Mouse (Mus musculus) heart, embryonic 14.5 days (tissue): Measurements from ENCODE around the gene Hoga1. TPM values are rescaled to one million over a fixed set of nuclear protein-coding genes. Genes with fewer than 3 reads are reported as not detected.

ENCODE experiments used
- ATAC-seq: fragments of 200-750 bp; cut with Nextera tagmentation; 2 replicates; pipeline ENCODE4 v1.8.0; 2017; ENCODE audit warnings: low read depth, moderate TSS enrichment; ENCODE audit not compliant: insufficient number of reproducible peaks, insufficient read depth, low FRiP score
- H3K27ac ChIP-seq, 2 experiments: fragments of 200-500 bp in 1 of 2; fragments of 300-500 bp in 1 of 2; sonication (generic) in 1 of 2; replicated peaks in 1 of 2; 2 replicates each; pipeline ENCODE4 v1.5.1; 2012 to 2014; ENCODE audit warnings: low read depth in 2 of 2, low read length in 2 of 2, control low read depth in 1 of 2, mild to moderate bottlenecking in 1 of 2, mixed read lengths in 1 of 2; ENCODE audit not compliant: control insufficient read depth in 1 of 2, insufficient read depth in 1 of 2
- H3K27me3 ChIP-seq: fragments of 300-500 bp; sonication (generic); 2 replicates; pipeline ENCODE4 v1.6.1; 2014; ENCODE audit warnings: mild to moderate bottlenecking, low read length, control low read depth; ENCODE audit not compliant: control insufficient read depth, insufficient read depth
- H3K36me3 ChIP-seq: fragments of 300-500 bp; sonication (generic); 2 replicates; pipeline ENCODE4 v1.6.1; 2014; ENCODE audit warnings: mild to moderate bottlenecking, control low read depth, low read length, mixed read lengths; ENCODE audit not compliant: control insufficient read depth, insufficient read depth
- H3K4me1 ChIP-seq, 2 experiments: fragments of 200-500 bp in 1 of 2; fragments of 300-500 bp in 1 of 2; sonication (generic) in 1 of 2; 2 replicates each; pipeline ENCODE4 v1.6.1; 2012 to 2014; ENCODE audit warnings: low read length in 2 of 2, control low read depth in 1 of 2, mixed read lengths in 1 of 2; ENCODE audit not compliant: control insufficient read depth in 2 of 2, insufficient read depth in 2 of 2
- H3K4me2 ChIP-seq: fragments of 300-500 bp; sonication (generic); 2 replicates; pipeline ENCODE4 v1.6.1; 2014; ENCODE audit warnings: mild to moderate bottlenecking, low read length
- H3K4me3 ChIP-seq, 2 experiments: fragments of 200-500 bp in 1 of 2; fragments of 300-500 bp in 1 of 2; sonication (generic) in 1 of 2; 2 replicates each; pipeline ENCODE4 v1.5.1; 2012 to 2014; ENCODE audit warnings: low read length in 2 of 2, mild to moderate bottlenecking in 2 of 2, control low read depth in 1 of 2, low read depth in 1 of 2, moderate library complexity in 1 of 2; ENCODE audit not compliant: control insufficient read depth in 1 of 2, insufficient read depth in 1 of 2
- H3K9ac ChIP-seq: fragments of 300-500 bp; sonication (generic); 2 replicates; pipeline ENCODE4 v1.6.1; 2014; ENCODE audit warnings: mild to moderate bottlenecking, low read length
- H3K9me3 ChIP-seq: fragments of 300-500 bp; sonication (generic); 2 replicates; pipeline ENCODE4 v1.6.1; 2016; ENCODE audit warnings: low read length, control low read depth; ENCODE audit not compliant: control insufficient read depth
- WGBS: fragments of 180-500 bp; shearing (Covaris S2); extraction: QIAGEN DNeasy Blood & Tissue Kit; methylation state at CpG from one replicate; pipeline ENCODE4 v1.1.7; 2014; 5-methylcytosine and 5-hydroxymethylcytosine counted together
- polyA plus RNA-seq: library from polyadenylated mRNA; unstranded; fragments of >200 nt; fragmentation: Nextera tagmentation; extraction: Ambion mirVana; gene quantifications from 2 replicates; pipeline ENCODE4 v1.2.1, GENCODE M21; 2014

The Hoga1 gene
- polyA plus RNA-seq, result 0.74 and 0.76 TPM in 2 replicates

- WGBS, result 21% methylated on average over 23 of the region's 23 CpGs
- Histone ChIP-seq H3K4me2 (peak within 1 kb of the TSS; percentile 72), H3K27me3 (no peaks in the 10 kb centered on the region), H3K4me1 (peaks cover 0 to 8% of the 10 kb centered on the region in 2 experiments; a peak in 2 of 4 replicates), H3K27ac (no peak within 1 kb of the TSS), H3K36me3 (no peaks in the 10 kb centered on the region), H3K9ac (peak within 1 kb of the TSS; percentile 64), H3K9me3 (no peaks in the 10 kb centered on the region), H3K4me3 (peak within 1 kb of the TSS; percentile 37 to 45)
- peak; percentile 78 for ATAC-seq
Measured at GRCm38 (mm10) chr19:42045269-42046102, at the start of gene Hoga1. Hoga1 (plus strand) TSS chr19:42045610.

DNA sequence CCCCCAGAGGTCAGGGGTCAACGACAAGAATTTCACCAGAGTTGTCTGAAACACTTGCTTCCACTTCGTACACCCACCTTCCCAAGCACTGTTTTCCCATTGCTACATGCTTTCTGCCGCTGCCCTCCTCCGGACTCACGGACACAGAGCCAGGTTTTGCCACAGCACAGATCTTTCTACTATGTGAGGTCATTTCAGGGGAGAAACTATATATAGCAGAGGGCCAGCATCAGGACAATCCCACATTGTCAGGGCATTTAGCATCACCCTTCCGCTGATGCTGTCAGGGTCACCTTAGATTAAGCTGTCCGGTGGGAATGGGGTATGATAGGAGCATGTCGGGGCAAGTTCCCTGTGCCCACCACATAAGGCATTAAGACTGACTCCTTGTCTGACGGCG is 48.3 kb upstream of the Hoga1 start:
- Histone ChIP-seq H3K4me3 (no peak overlapping the region), H3K4me2 (0 out of 2 replicates have a peak overlapping the region, but pooled peaks have one; percentile 11), H3K4me1 (peaks cover 40 to 50% of the 10 kb centered on the region in 2 experiments), H3K27ac (peak overlapping the region; percentile 69 to 72; a peak in 3 of 4 replicates), H3K9me3 (no peaks in the 10 kb centered on the region), H3K36me3 (no peaks in the 10 kb centered on the region), H3K27me3 (no peaks in the 10 kb centered on the region), H3K9ac (no peak overlapping the region)
- 36% methylated on average over 10 of the region's 10 CpGs for WGBS
- no peak for ATAC-seq

DNA sequence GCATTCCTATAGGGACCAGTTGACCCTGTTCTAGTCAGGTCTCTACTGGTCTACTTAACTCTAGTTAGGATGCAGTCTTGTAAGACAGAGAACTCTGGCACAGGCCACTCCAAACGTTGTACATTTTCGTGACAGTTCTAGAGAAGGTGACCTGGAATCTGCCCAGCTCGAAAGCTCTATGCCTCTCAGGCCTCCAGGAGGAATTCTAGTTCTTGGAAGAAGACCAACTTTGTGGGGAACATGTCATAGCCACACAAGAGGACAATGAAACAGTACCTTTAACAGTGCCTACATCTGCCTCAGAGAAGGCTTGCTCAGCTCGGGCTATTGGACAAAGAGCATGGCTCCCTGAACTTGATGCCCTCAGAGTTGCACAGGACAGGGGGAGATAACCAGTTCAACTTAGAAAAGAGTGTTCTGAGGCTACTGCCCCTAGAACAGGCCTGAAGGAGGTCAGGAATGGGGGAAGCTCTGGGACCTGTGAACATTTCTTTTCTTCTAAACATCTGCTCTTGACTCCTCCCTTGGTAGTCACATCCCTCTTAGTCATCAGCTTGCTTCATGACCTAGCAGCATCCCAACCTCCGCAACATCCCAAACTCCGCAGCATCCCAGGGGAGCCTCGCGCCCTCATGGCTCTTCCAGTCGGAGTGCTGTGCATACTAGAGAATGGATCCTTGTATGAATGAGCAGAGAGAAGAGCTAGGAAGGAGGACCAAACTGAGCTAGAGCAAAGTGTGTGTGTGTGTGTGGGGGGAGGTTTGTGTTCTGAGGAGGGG is 46.5 kb upstream of the Hoga1 start:
- H3K4me3 ChIP-seq, result no peak overlapping the region
- 63% methylated on average over 9 of the region's 9 CpGs for WGBS
- peaks cover 40 to 51% of the 10 kb centered on the region in 2 experiments for H3K4me1 ChIP-seq
- peak overlapping the region; percentile 48 to 82 for H3K27ac ChIP-seq
- H3K36me3 ChIP-seq, result no peaks in the 10 kb centered on the region
- no peak overlapping the region for H3K9ac ChIP-seq
- no peak overlapping the region for H3K4me2 ChIP-seq
- no peak for ATAC-seq
- H3K9me3 ChIP-seq, result no peaks in the 10 kb centered on the region
- no peaks in the 10 kb centered on the region for H3K27me3 ChIP-seq

GRCm38 (mm10) chr19:41999688-42000283 is 45.6 kb upstream of the Hoga1 start:
- H3K4me1 ChIP-seq, result peaks cover 47 to 59% of the 10 kb centered on the region in 2 experiments
- H3K27ac ChIP-seq, result peak overlapping the region in 1 of 2 experiments; percentile 82; a peak in 2 of 4 replicates
- no peaks in the 10 kb centered on the region for H3K27me3 ChIP-seq
- ATAC-seq, result no peak
- 76% methylated on average over 4 of the region's 4 CpGs for WGBS
- H3K9ac ChIP-seq, result no peak overlapping the region
- no peak overlapping the region for H3K4me3 ChIP-seq
- no peaks in the 10 kb centered on the region for H3K36me3 ChIP-seq
- no peak overlapping the region for H3K4me2 ChIP-seq
- H3K9me3 ChIP-seq, result no peaks in the 10 kb centered on the region

GRCm38 (mm10) chr19:42000446-42000958 is 44.9 kb upstream of the Hoga1 start:
- WGBS, result 16% methylated on average over 4 of the region's 4 CpGs
- no peak overlapping the region for H3K4me3 ChIP-seq
- no peak overlapping the region for H3K4me2 ChIP-seq
- ATAC-seq, result no peak
- H3K4me1 ChIP-seq, result peaks cover 46 to 66% of the 10 kb centered on the region in 2 experiments
- H3K27ac ChIP-seq, result peak overlapping the region; percentile 63 to 82
- H3K9me3 ChIP-seq, result no peaks in the 10 kb centered on the region
- H3K36me3 ChIP-seq, result no peaks in the 10 kb centered on the region
- peak overlapping the region; percentile 21 for H3K9ac ChIP-seq
- no peaks in the 10 kb centered on the region for H3K27me3 ChIP-seq

DNA sequence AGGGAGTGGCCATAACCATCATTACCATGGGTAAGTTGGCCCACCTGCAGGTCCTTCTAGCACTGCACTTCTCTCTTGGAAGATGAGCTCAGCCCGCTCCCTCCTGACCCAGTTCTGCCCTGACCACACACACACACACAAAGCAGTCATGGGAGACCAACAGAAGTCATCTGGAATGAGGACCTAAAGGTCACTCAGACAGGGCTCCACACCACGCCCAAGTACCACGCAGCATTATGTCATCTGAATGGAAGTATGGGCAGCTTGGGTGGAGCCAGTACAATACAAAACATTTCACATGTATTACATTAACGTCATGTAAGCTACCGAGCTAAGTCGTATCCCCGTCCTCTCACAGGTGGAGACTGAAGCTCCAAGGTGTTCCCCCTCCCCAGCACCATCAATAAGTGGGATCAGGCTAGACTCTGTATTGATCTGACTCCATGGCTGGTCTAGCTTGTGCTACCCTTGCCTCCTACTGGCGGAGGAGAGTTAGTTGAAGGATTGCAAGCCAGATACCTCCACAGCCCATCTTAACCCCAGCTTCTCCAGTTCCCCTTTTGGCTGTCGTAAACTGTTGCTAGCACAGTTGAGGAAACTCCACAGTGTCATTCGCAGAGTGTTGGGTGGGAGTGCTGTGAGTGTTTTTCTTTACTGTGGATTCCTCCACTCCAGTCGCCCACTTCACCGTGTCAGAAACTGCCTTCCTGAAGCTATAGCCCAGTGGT is 44.0 kb upstream of the Hoga1 start:
- no peak overlapping the region for H3K9ac ChIP-seq
- peaks cover 48 to 68% of the 10 kb centered on the region in 2 experiments for H3K4me1 ChIP-seq
- H3K4me3 ChIP-seq, result no peak overlapping the region
- no peak overlapping the region for H3K4me2 ChIP-seq
- ATAC-seq, result no peak
- H3K9me3 ChIP-seq, result no peaks in the 10 kb centered on the region
- no peaks in the 10 kb centered on the region for H3K36me3 ChIP-seq
- 91% methylated on average over 12 of the region's 12 CpGs for WGBS
- H3K27ac ChIP-seq, result peak overlapping the region in 1 of 2 experiments; percentile 82; a peak in 2 of 4 replicates
- no peaks in the 10 kb centered on the region for H3K27me3 ChIP-seq
